Mouse (Mus musculus): ENCODE measurements around the gene Fnbp1l.

DNA sequence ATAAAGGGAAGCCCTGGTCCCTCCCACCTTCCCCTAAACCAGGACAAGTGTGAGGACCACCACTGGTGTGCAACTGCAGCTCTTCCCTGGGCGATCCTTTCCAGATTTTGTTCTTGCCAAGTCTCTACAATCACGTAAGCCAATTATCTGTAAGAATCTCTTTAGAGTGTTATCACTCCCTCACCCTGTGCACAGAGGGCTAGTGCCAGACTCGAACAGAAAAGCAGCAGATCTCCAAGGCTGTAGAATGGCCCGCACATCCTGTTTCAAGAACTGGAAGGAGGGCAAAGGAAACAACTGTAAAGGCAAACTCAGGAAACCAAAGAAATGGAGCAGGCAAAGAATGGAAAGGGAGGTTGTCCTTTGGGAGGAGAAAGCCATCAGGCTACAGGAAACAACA is 29.2 kb downstream of the Fnbp1l start:
- no peak for TF ChIP-seq CTCF (IDR thresholded peaks at IDR 0.05; ENCODE audit: low read depth)
- TF ChIP-seq EP300 (IDR thresholded peaks at IDR 0.05; ENCODE audit: low read depth), result no peak
